Mouse (Mus musculus) thymus, adult 2 months (tissue): ENCODE measurements around the gene Tpst1. TPM values are rescaled to one million over a fixed set of nuclear protein-coding genes. Genes with fewer than 3 reads are reported as not detected.

Source experiments
- DNase-seq: peaks from one replicate; pipeline ENCODE4 v3.0.0; 2021
- H3K27ac ChIP-seq: fragments of 200-500 bp; 2 replicates; pipeline ENCODE4 v1.5.1; 2012; ENCODE audit warnings: low read length, control low read depth; ENCODE audit not compliant: control insufficient read depth, insufficient read depth
- H3K27me3 ChIP-seq: fragments of 200-500 bp; 2 replicates; pipeline ENCODE4 v1.6.1; 2012; ENCODE audit warnings: mild to moderate bottlenecking, low read length, moderate library complexity, mixed read lengths; ENCODE audit not compliant: control insufficient read depth, insufficient read depth
- H3K36me3 ChIP-seq: fragments of 200-500 bp; 2 replicates; pipeline ENCODE4 v1.6.1; 2012; ENCODE audit warnings: mild to moderate bottlenecking, low read length, moderate library complexity; ENCODE audit not compliant: control insufficient read depth, insufficient read depth
- H3K4me1 ChIP-seq: fragments of 200-500 bp; replicated peaks from 2 replicates; pipeline ENCODE4 v1.6.1; 2012; ENCODE audit warnings: low read length; ENCODE audit not compliant: control insufficient read depth, insufficient read depth
- H3K4me3 ChIP-seq: fragments of 200-500 bp; 2 replicates; pipeline ENCODE4 v1.5.1; 2012; ENCODE audit warnings: mild to moderate bottlenecking, low read length, control low read depth, moderate library complexity; ENCODE audit not compliant: control insufficient read depth, insufficient read depth
- CTCF ChIP-seq: fragments of 200-500 bp; IDR thresholded peaks from 2 replicates; pipeline ENCODE4 v1.5.1; 2012; ENCODE audit warnings: mild to moderate bottlenecking, control low read depth, low read length, moderate library complexity, borderline replicate concordance; ENCODE audit not compliant: control insufficient read depth, poor library complexity, insufficient read depth; ENCODE audit errors: extremely low read depth
- POLR2A ChIP-seq: fragments of 200-500 bp; IDR thresholded peaks from 2 replicates; pipeline ENCODE4 v1.6.1; 2012; ENCODE audit warnings: mild to moderate bottlenecking, low read length, control low read depth, moderate library complexity; ENCODE audit not compliant: control insufficient read depth, poor library complexity, insufficient read depth; ENCODE audit errors: extremely low read depth
- WGBS: fragments of 180-500 bp; shearing (Covaris S2); methylation state at CpG from one replicate; pipeline ENCODE4 v1.1.7; 2018; 5-methylcytosine and 5-hydroxymethylcytosine counted together
- polyA plus RNA-seq: library from polyadenylated mRNA; depleted of rRNA; stranded (reverse); fragments of >200 nt; gene quantifications from 2 replicates; pipeline ENCODE4 v1.2.3, GENCODE M21; 2012

Tpst1 gene
- polyA plus RNA-seq, 1 experiment, result 8.4 TPM

- TF ChIP-seq POLR2A (no peak), CTCF (no peak)
- DNase-seq, result no peak
- no peaks in the 10 kb centered on the region for H3K27me3 ChIP-seq
- H3K4me1 ChIP-seq, result no peaks in the 10 kb centered on the region
- 47% methylated on average over 2 of the region's 2 CpGs for WGBS
- peaks cover 10% of the 10 kb centered on the region for H3K36me3 ChIP-seq
- H3K27ac ChIP-seq, result no peak overlapping the region; the same call in 1 of the 2 replicates
- no peak overlapping the region for H3K4me3 ChIP-seq
Observed at GRCm38 (mm10) chr5:130062096-130062495, 11.0 kb upstream of the Tpst1 start.

- no peak for DNase-seq
- no peak for TF ChIP-seq POLR2A
- TF ChIP-seq CTCF, result no peak
- no peaks in the 10 kb centered on the region for H3K27me3 ChIP-seq
- no peaks in the 10 kb centered on the region for H3K4me1 ChIP-seq
- peaks cover 10% of the 10 kb centered on the region for H3K36me3 ChIP-seq
- H3K4me3 ChIP-seq, result no peak overlapping the region
- H3K27ac ChIP-seq, result no peak overlapping the region
- 94% methylated on average over 2 of the region's 2 CpGs for WGBS
Observed at GRCm38 (mm10) chr5:130063760-130064159, 9.4 kb upstream of the Tpst1 start.

GRCm38 (mm10) chr5:130065579-130065978 lies 7.5 kb upstream of the Tpst1 start:
- no peak for DNase-seq
- 97% methylated on average over 1 of the region's 1 CpGs for WGBS
- Histone ChIP-seq H3K4me1 (no peaks in the 10 kb centered on the region), H3K27me3 (no peaks in the 10 kb centered on the region), H3K27ac (no peak overlapping the region), H3K36me3 (peaks cover 1% of the 10 kb centered on the region; the same call in 1 of the 2 replicates), H3K4me3 (no peak overlapping the region)
- TF ChIP-seq POLR2A (no peak), CTCF (no peak)

- TF ChIP-seq CTCF (no peak), POLR2A (no peak)
- Histone ChIP-seq H3K4me3 (no peak overlapping the region), H3K4me1 (no peaks in the 10 kb centered on the region), H3K27me3 (no peaks in the 10 kb centered on the region), H3K27ac (no peak overlapping the region), H3K36me3 (no peaks in the 10 kb centered on the region)
- no peak for DNase-seq
- 77% methylated on average over 3 of the region's 3 CpGs for WGBS
Observed at GRCm38 (mm10) chr5:130067841-130068264, 5.3 kb upstream of the Tpst1 start.

- 89% methylated on average over 6 of the region's 6 CpGs for WGBS
- no peaks in the 10 kb centered on the region for H3K36me3 ChIP-seq
- DNase-seq, result no peak
- TF ChIP-seq POLR2A (no peak), CTCF (no peak)
- H3K27ac ChIP-seq, result no peak overlapping the region
- H3K27me3 ChIP-seq, result no peaks in the 10 kb centered on the region
- peaks cover 9% of the 10 kb centered on the region for H3K4me1 ChIP-seq
- no peak overlapping the region for H3K4me3 ChIP-seq
Observed at GRCm38 (mm10) chr5:130074491-130074890, 1.4 kb downstream of the Tpst1 start.

GRCm38 (mm10) chr5:130076396-130076795 lies 3.3 kb downstream of the Tpst1 start:
- TF ChIP-seq POLR2A, result no peak
- TF ChIP-seq CTCF, result no peak
- H3K27me3 ChIP-seq, result no peaks in the 10 kb centered on the region
- 55% methylated on average over 6 of the region's 6 CpGs for WGBS

More at GRCm38 (mm10) chr5:130076396-130076795, 3.3 kb downstream of the Tpst1 start:
- H3K4me3 ChIP-seq, result no peak overlapping the region
- H3K27ac ChIP-seq, result no peak overlapping the region
- H3K36me3 ChIP-seq, result no peaks in the 10 kb centered on the region
- peaks cover 14% of the 10 kb centered on the region for H3K4me1 ChIP-seq
- DNase-seq, result no peak
